Mouse (Mus musculus) forebrain, embryonic 10.5 days (tissue): ENCODE results near the gene Poc5. TPM values are rescaled to one million over a fixed set of nuclear protein-coding genes. Genes with fewer than 3 reads are reported as not detected.
A peak's percentile ranks its signal among the peaks of the same experiment; 100 is the strongest.

Source experiments
- DNase-seq: peaks from one replicate; pipeline ENCODE4 v3.0.0-alpha.2; 2017; ENCODE audit warnings: low spot score; ENCODE audit errors: extremely low spot score
- H3K27ac ChIP-seq: fragments of 300-500 bp; sonication (generic); 2 replicates; pipeline ENCODE4 v1.5.1; 2016; ENCODE audit warnings: mild to moderate bottlenecking
- H3K27me3 ChIP-seq: fragments of 300-500 bp; sonication (generic); 2 replicates; pipeline ENCODE4 v1.6.1; 2016; ENCODE audit warnings: mild to moderate bottlenecking; ENCODE audit not compliant: poor library complexity, severe bottlenecking
- H3K36me3 ChIP-seq: fragments of 300-500 bp; sonication (generic); replicated peaks from 2 replicates; pipeline ENCODE4 v1.6.1; 2016; ENCODE audit warnings: mild to moderate bottlenecking, moderate library complexity
- H3K4me1 ChIP-seq: fragments of 300-500 bp; sonication (generic); 2 replicates; pipeline ENCODE4 v1.6.1; 2016
- H3K4me3 ChIP-seq: fragments of 300-500 bp; sonication (generic); 2 replicates; pipeline ENCODE4 v1.5.1; 2016; ENCODE audit warnings: mild to moderate bottlenecking, moderate library complexity
- H3K9me3 ChIP-seq: fragments of 300-500 bp; sonication (generic); 2 replicates; pipeline ENCODE4 v1.6.1; 2016; ENCODE audit warnings: mild to moderate bottlenecking, moderate library complexity
- WGBS: fragments of 180-500 bp; shearing (Covaris S2); methylation state at CpG from one replicate; pipeline ENCODE4 v1.1.7; 2016; 5-methylcytosine and 5-hydroxymethylcytosine counted together
- polyA plus RNA-seq: library from polyadenylated mRNA; unstranded; fragments of >200 nt; fragmentation: Nextera tagmentation; extraction: Ambion mirVana; gene quantifications from 2 replicates; pipeline ENCODE4 v1.2.1, GENCODE M21; 2016

Poc5 gene
- 19.4 and 19.6 TPM in 2 replicates for polyA plus RNA-seq

GRCm38 (mm10) chr13:96388042-96388888 is at the start of gene Poc5:
Gene Poc5, plus strand, starts transcription at chr13:96388294.
- Histone ChIP-seq H3K36me3 (peaks cover 33% of the 10 kb centered on the region), H3K4me1 (peaks cover 12% of the 10 kb centered on the region), H3K27ac (peak within 1 kb of the TSS; percentile 87), H3K27me3 (no peaks in the 10 kb centered on the region), H3K9me3 (no peaks in the 10 kb centered on the region), H3K4me3 (peak within 1 kb of the TSS; percentile 82)
- DNase-seq = peak; percentile 98
- WGBS = under 1% methylated on average over 44 of the region's 44 CpGs

- Histone ChIP-seq H3K4me1 (peaks cover 1% of the 10 kb centered on the region), H3K27me3 (no peaks in the 10 kb centered on the region), H3K36me3 (no peaks in the 10 kb centered on the region), H3K27ac (no peak overlapping the region), H3K9me3 (no peaks in the 10 kb centered on the region), H3K4me3 (no peak overlapping the region)
- no peak for DNase-seq
- 78% methylated on average over 3 of the region's 3 CpGs for WGBS
Measured at GRCm38 (mm10) chr13:96341461-96341860, 46.6 kb upstream of the Poc5 start.

DNA sequence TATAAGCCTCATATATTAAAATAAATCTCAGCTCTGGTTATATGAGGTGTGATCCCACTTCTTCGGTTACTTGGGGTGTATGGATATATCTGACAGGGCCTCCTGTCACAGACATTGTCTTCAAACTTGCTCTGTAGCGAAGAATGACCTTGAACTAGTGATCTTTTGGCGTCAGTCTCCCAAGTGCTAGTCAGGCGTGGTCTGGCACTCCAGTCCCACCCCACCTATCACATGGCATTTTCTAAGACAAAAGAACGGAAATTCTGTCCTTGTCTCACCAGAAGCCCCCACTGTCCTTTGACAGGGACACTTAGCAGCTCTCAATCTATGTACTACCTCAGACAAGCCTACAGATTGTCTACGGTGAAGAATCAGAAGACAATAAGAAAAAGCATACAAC is 43.3 kb upstream of the Poc5 start:
- no peak for DNase-seq
- H3K4me3 ChIP-seq = no peak overlapping the region
- no peak overlapping the region for H3K27ac ChIP-seq
- H3K9me3 ChIP-seq = no peaks in the 10 kb centered on the region
- H3K36me3 ChIP-seq = no peaks in the 10 kb centered on the region
- 91% methylated on average over 6 of the region's 6 CpGs for WGBS
- H3K27me3 ChIP-seq = no peaks in the 10 kb centered on the region
- peaks cover 6% of the 10 kb centered on the region for H3K4me1 ChIP-seq

GRCm38 (mm10) chr13:96346581-96346980 is 41.5 kb upstream of the Poc5 start:
- H3K36me3 ChIP-seq = no peaks in the 10 kb centered on the region
- H3K27me3 ChIP-seq = no peaks in the 10 kb centered on the region
- no peaks in the 10 kb centered on the region for H3K9me3 ChIP-seq
- WGBS = 44% methylated on average over 3 of the region's 3 CpGs
- H3K4me3 ChIP-seq = no peak overlapping the region
- DNase-seq = no peak
- H3K4me1 ChIP-seq = peaks cover 6% of the 10 kb centered on the region
- H3K27ac ChIP-seq = no peak overlapping the region

- no peak overlapping the region for H3K27ac ChIP-seq
- peaks cover 6% of the 10 kb centered on the region for H3K4me1 ChIP-seq
- H3K36me3 ChIP-seq = no peaks in the 10 kb centered on the region
- no peaks in the 10 kb centered on the region for H3K27me3 ChIP-seq
- no peak for DNase-seq
- H3K4me3 ChIP-seq = no peak overlapping the region
- 92% methylated on average over 6 of the region's 6 CpGs for WGBS
- H3K9me3 ChIP-seq = no peaks in the 10 kb centered on the region
Measured at GRCm38 (mm10) chr13:96350207-96350606, 37.9 kb upstream of the Poc5 start.

DNA sequence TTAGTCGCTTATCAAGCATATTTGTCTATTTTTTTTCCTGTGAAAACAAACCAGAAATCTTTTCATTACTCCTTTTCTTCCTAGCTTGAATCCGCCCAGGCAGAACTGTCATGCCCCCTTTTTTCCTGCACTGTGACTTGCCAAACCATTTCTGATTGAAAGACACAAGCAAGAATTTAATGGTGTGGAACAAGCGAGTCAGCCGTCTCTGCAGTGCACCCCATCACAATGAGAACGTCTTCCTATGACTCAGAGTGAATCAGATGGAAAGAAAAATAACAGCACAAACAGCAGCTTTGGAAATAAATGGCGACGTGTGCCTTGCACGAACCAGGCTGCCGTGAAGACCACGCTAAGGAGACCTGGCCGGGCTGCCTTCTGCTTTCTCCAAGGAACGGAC is 36.8 kb upstream of the Poc5 start:
- Histone ChIP-seq H3K9me3 (no peaks in the 10 kb centered on the region), H3K27ac (no peak overlapping the region), H3K36me3 (no peaks in the 10 kb centered on the region), H3K4me3 (no peak overlapping the region), H3K27me3 (no peaks in the 10 kb centered on the region), H3K4me1 (peaks cover 6% of the 10 kb centered on the region)
- DNase-seq = no peak
- 90% methylated on average over 12 of the region's 12 CpGs for WGBS

DNA sequence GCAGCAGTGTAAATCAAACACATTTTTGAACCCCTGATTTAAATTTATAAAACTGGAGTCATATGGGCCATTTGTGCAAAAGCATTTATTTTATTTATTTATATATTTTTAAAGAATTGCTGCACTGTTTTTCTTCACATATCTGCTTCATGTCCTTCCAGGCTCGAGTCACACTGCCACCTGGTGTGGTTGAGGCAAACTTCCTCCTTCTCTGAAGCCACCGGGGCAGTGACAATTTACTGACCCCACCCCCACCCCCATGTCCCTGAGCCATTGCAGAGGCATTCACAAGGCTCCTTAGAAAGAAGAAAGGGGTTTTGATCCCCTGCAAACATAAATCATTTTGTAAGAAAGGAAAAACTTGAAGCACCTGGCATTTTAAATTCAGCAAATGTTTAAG is 12.6 kb upstream of the Poc5 start:
- Histone ChIP-seq H3K4me3 (no peak overlapping the region), H3K36me3 (no peaks in the 10 kb centered on the region), H3K27me3 (no peaks in the 10 kb centered on the region), H3K27ac (no peak overlapping the region), H3K9me3 (no peaks in the 10 kb centered on the region), H3K4me1 (peaks cover 7% of the 10 kb centered on the region)
- WGBS = 10% methylated on average over 2 of the region's 2 CpGs
- no peak for DNase-seq

DNA sequence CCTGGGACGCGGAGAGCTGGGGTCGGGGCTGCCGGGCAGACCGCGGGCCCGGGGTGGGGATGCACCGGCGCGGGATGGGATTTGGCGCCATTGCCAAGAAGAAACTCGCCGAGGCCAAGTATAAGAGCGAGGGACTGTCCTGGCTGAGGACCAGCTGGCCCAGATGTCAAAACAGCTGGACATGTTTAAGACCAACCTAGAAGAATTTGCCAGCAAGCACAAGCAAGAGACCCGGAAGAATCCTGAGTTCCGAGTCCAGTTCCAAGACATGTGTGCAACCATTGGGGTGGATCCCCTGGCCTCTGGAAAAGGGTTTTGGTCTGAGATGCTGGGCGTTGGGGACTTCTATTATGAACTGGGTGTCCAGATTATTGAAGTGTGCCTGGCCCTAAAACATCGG is 11.2 kb upstream of the Poc5 start:
- Histone ChIP-seq H3K36me3 (no peaks in the 10 kb centered on the region), H3K4me3 (no peak overlapping the region), H3K27ac (no peak overlapping the region), H3K27me3 (no peaks in the 10 kb centered on the region), H3K4me1 (peaks cover 7% of the 10 kb centered on the region), H3K9me3 (no peaks in the 10 kb centered on the region)
- DNase-seq = no peak
- WGBS = 94% methylated on average over 18 of the region's 18 CpGs

DNA sequence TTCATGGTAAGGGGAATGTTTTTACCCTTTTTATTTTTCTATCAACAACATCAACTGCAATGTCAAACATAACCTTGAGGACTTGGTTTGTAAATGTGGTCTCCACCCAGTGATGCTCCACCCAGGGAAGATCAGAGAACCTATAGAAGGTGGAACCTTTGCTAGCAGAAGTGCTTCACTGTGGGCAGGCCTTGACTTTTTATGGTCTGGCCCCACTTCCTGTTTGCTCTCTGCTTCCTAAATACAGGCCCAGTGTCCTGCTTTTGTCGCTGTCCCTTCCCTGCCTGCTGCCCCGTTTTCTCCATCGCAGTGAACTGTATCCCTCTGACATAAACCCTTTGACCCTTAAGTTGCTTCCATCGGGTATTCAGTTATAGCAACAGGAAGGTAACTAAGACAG is 10.2 kb upstream of the Poc5 start:
- Histone ChIP-seq H3K4me3 (no peak overlapping the region), H3K27ac (no peak overlapping the region), H3K36me3 (no peaks in the 10 kb centered on the region), H3K27me3 (no peaks in the 10 kb centered on the region), H3K9me3 (no peaks in the 10 kb centered on the region), H3K4me1 (peaks cover 7% of the 10 kb centered on the region)
- 77% methylated on average over 4 of the region's 4 CpGs for WGBS
- DNase-seq = no peak

- Histone ChIP-seq H3K9me3 (no peaks in the 10 kb centered on the region), H3K4me1 (peaks cover 12% of the 10 kb centered on the region), H3K27ac (no peak overlapping the region), H3K4me3 (peak overlapping the region; percentile 82), H3K36me3 (peaks cover 43% of the 10 kb centered on the region), H3K27me3 (no peaks in the 10 kb centered on the region)
- no peak for DNase-seq
- 26% methylated on average over 2 of the region's 2 CpGs for WGBS
Measured at GRCm38 (mm10) chr13:96389301-96389700, 1.2 kb downstream of the Poc5 start.

DNA sequence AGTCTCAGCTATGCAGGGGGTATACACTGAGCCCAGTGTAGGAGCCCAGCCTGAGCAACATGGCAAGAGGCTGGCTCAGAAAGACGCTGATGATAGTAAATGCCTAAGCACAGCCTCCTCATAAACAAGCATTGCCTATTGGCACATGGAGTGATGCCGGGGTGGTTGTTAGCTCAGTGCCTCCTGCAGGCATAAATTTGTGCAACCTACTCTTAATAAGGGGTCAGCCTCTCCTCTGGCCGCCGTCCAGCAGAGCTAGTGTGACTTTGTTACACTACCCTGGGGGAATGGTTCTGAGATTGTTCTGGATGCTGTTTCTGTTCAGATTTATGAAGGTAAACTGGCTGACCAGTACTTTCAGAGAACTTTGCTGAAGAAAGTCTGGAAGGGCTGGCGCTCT is 13.2 kb downstream of the Poc5 start:
- no peak for DNase-seq
- Histone ChIP-seq H3K4me3 (no peak overlapping the region), H3K27me3 (no peaks in the 10 kb centered on the region), H3K9me3 (no peaks in the 10 kb centered on the region), H3K36me3 (peaks cover 97% of the 10 kb centered on the region), H3K27ac (no peak overlapping the region), H3K4me1 (no peaks in the 10 kb centered on the region)
- 94% methylated on average over 5 of the region's 5 CpGs for WGBS

DNA sequence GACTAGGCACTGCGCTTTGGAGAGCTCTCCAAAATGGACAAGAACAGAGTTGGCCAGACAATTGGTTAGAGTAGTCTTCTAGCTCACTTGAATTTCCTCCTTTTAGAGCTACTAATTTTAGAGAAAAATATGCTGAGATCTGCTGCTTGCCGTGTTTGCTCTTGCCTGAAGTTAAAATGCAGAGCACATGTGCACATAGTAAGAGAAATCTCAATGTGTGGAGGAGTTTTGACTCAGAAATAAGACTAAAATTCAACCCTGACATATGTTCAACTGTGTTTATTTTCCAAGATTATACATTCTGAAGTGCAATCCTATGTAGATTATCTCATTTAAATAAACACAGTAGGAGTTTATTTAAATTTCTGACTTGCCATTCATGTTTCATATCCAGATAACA is 17.4 kb downstream of the Poc5 start:
- Histone ChIP-seq H3K9me3 (no peaks in the 10 kb centered on the region), H3K36me3 (peaks cover 89% of the 10 kb centered on the region), H3K27ac (no peak overlapping the region), H3K27me3 (no peaks in the 10 kb centered on the region), H3K4me1 (no peaks in the 10 kb centered on the region), H3K4me3 (no peak overlapping the region)
- WGBS = 94% methylated on average over 2 of the region's 2 CpGs
- DNase-seq = no peak

GRCm38 (mm10) chr13:96407040-96407439 is 18.9 kb downstream of the Poc5 start:
- Histone ChIP-seq H3K4me1 (no peaks in the 10 kb centered on the region), H3K9me3 (no peaks in the 10 kb centered on the region), H3K27ac (no peak overlapping the region), H3K36me3 (peaks cover 89% of the 10 kb centered on the region), H3K27me3 (no peaks in the 10 kb centered on the region), H3K4me3 (no peak overlapping the region)
- no peak for DNase-seq
- WGBS = 75% methylated on average over 4 of the region's 4 CpGs
